Mouse (Mus musculus) lung, postnatal 10 days (tissue): Measurements from ENCODE around the gene Strn3.
A peak's percentile ranks its signal among the peaks of the same experiment; 100 is the strongest.
"Not testable (repeated sequence)": the region's sequence is repeated elsewhere in the genome, so short reads cannot be mapped to it uniquely, and the experiment has no call there.

ENCODE experiments used
- DNase-seq: peaks from one replicate; pipeline ENCODE4 v3.0.0; 2021

Strn3 gene

GRCm38 (mm10) chr12:51692870-51693269 is 1.2 kb upstream of the Strn3 start:
- DNase-seq, result not testable (repeated sequence)

GRCm38 (mm10) chr12:51690893-51691844 is 528 bp downstream of the Strn3 start, which contains the start of gene Ap4s1:
Gene Ap4s1, plus strand, starts transcription at chr12:51691033.
- DNase-seq, result peak; percentile 72

- DNase-seq, result no peak
These were observed 3.2 kb downstream of the Strn3 start for GRCm38 (mm10) chr12:51688546-51688945.

DNA sequence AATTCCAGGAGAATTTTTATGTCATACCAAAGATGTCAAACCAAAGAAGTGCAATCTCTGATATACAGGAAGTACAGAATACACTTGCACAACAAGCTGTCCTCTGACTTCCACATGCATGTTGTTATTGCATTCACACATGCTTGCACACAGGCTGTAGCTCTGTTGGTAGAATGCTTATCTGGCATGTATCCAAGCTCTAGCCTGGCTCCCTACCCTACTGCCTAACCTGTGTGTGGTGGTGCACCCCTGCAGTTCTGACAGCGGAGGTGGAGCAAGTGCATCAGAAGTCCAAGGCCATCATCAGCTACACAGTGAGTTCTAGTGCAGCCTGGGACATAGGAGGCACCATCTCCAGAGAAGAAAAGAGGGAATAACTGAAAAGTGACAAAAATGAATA is 12.9 kb downstream of the Strn3 start:
- no peak for DNase-seq

DNA sequence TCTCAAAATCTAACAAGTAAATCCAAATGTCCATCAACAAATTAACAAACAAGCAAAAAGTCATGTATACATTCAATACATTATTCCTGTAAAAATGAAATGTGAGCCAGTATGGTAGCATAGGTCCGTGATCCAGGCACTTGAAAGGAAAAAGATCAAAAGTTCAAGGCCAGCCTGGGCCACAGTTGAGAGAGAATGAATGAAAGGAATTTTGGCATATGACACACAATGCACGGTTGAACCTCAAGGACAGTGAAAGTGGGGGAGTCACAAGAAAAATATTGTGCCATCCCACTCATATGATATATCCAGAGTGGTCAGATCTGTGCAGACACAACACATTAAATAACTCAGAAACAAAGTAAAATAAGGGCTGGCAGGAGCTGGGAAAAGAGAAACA is 15.3 kb downstream of the Strn3 start:
- no peak for DNase-seq

DNA sequence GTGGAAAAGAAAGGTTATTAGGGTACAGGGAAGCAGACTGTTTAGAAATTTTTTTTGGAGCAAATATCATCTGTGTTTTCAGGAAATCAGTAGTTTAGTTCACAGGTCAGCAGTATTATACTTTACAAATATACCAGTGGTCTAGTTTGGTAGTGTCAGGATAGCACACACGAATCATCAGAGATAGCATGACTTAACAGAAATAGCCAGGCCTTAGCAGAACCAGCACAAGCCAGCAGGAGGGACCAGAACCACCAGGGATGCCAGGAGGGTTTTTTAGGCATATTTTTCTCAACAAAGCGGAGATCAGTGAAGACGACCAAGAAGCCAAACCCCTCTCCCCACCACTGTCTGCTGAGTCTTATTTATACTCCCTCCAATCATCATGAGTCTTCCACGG is 18.4 kb downstream of the Strn3 start:
- no peak for DNase-seq

- DNase-seq, result no peak
These were observed 20.3 kb downstream of the Strn3 start for GRCm38 (mm10) chr12:51671231-51671891.

GRCm38 (mm10) chr12:51666708-51667430 is 24.8 kb downstream of the Strn3 start:
- no peak for DNase-seq

DNA sequence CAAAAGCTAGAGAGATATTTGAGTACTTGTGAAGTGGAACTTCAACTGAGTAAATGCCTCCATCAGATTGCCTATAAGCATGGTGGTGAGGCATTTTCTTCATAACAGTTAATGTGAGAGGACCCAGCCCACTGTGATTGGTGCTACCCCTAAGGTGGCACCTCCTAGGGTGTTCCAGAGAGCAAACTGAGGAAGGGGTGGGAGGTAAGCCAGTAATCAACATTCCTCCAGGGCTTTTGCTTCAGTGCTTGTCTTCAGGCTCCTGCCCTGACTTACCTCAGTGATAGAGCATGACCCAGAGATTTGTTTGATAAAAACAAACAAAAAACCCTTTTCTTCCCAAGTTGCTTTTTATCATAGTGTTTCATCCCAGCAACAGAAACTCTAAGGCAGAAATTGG is 27.8 kb downstream of the Strn3 start:
- no peak for DNase-seq

GRCm38 (mm10) chr12:51663011-51663410 is 28.7 kb downstream of the Strn3 start:
- no peak for DNase-seq

GRCm38 (mm10) chr12:51655944-51656465 is 35.7 kb downstream of the Strn3 start:
- DNase-seq, result no peak

DNA sequence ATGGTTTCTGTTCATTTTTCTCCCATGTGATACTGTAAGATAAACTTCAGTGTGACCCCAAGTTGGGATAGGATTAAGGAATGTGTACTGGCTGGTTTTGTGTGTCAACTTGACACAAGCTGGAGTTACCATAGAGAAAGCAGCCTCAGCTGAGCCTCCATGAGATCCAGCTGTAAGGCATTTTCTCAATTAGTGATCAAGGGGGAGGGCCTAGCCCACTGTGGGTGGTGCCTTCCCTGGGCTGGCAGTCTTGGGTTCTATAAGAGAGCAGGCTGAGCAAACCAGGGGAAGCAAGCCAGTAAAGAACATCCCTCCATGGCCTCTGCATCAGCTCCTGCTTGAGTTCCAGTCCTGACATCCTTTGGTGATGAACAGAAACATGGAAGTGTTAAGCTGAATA is 42.3 kb downstream of the Strn3 start:
- not testable (repeated sequence) for DNase-seq

DNA sequence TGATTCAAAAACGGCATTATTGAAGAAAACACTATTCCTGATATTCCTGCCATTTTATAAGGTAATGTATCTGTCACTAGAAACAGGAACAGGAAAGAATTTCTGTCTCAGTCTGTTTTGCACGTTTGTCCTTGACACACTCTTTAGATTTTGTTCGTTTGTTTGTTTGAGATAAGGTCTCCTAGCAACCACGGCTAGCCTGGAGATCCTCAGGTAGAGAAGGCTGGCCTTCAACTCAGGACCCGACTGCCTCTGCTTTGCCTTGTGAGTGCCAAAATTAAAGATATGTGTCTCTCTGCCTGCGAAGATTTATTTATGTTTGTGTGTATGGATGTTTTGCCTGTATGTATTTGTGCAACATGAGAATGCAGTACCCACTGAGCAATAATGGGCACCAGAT is 49.8 kb downstream of the Strn3 start:
- no peak for DNase-seq

DNA sequence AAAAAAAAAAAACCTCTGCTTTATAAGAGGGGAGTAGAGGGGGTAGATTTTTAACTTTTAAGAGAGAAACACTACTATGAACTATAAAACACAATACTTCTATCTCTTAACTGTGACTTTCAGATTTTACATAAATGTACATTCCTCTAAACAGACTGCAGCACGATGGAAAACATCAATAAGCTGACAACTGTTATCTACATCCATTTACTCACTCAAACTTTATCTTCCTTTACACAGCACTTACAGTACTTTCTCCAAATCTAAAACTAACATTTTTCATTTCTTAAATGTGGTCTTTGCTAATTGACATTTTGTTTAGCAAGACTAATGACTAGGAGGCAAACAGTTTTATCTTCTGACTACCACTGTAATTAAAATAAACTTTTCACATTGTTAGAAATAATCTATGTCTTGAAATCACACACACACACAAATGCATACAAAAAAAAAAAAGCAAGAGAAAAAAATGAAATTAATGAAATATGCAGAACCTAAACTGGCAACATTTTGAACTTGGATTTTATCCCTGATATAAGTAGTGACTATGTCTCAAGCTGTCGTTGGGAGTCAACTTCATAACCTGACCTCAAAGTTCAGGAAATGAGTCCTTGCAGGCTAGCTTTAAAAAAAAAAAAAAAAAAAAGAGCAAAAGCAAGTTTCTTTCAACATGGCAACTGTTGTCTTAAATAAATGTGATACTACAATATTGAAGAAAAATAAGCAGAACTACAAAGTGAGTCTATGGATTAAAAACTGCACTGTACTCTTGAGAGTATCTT is 54.8 kb downstream of the Strn3 start:
- DNase-seq, result no peak

GRCm38 (mm10) chr12:51636260-51636659 is 55.4 kb downstream of the Strn3 start:
- no peak for DNase-seq

- no peak for DNase-seq
These were observed 58.2 kb downstream of the Strn3 start for GRCm38 (mm10) chr12:51633481-51633880.

DNA sequence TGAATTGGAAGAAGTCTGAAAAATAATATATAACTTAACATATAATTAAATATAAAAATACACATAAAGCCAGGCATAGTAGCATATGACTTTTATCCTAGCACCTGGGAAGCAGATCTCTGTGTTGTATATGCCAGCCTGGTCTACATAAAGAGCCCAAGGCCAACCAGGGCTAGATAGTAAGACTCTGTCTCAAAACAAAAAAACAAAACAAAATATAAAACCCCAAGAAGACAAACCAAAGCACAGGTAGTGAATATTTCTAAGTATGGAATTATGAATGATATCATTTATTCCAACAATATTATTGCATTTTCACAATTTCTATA is 68.4 kb downstream of the Strn3 start:
- no peak for DNase-seq

DNA sequence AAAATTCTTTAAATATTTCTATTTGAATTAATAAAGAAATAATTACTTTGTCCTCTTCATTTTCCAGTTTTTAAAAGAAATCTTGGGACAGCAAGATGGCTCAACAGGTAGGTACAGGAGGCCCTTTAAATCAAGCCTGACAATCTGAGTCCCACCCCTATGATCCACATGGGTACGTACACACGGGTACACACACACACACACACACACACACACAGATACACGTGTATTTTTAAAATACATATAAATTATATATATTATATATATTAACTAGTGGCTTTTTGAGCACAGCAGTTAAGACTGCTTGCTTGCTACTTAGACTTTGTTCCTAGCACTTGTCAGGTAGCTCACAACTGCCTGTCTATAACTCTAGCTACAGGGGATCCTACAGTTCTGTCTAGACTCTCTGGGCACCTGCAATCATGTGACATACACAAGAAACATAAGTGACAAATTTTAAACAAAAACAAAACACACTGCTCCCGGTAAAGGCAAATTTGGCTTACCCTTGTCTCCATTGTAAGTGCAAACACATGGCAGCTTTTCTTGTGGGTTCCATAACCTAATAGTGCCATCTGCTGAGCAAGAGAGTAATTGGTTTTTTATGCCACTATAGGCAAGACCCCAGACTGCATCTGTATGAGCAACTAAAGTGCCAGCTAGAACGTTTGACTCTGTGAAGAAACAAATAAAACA is 68.9 kb downstream of the Strn3 start:
- DNase-seq, result no peak

DNA sequence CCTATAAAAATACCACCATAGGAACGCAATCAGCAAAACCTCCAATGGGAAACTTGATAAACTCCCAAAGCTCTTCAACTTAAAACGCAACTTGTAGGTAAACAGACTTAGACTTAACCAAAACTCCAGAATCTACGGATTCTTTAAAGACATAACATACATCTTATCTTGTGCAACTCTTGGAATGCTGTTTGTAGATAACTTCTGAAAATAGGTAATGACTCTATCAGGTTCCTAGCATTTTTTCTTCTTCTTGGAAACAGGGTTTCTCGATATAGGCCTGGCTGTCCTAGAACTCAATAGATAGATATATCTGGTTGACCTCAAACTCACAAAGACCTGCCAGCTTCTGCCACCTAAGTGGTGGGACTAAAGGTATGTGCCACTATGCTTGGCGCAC is 70.5 kb downstream of the Strn3 start:
- DNase-seq, result no peak

DNA sequence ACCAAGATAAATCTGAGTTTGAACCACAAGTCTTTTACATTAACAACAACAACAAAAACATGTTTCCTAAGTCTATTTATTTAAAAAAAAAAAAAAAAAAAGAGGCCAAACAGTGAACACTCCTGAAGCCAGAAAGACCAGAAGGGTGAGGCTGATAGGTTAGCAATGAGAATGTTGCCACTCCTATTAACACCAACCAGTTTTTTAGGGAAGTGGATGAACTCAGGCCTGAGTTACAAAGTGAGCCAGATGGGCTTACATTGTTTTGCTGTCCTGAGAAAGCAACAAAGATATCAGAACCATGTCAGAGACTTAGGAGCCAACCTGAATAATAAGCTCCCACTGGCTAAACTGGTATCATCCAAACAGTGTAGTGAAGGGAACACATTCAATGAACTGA is 71.1 kb downstream of the Strn3 start:
- no peak for DNase-seq

DNA sequence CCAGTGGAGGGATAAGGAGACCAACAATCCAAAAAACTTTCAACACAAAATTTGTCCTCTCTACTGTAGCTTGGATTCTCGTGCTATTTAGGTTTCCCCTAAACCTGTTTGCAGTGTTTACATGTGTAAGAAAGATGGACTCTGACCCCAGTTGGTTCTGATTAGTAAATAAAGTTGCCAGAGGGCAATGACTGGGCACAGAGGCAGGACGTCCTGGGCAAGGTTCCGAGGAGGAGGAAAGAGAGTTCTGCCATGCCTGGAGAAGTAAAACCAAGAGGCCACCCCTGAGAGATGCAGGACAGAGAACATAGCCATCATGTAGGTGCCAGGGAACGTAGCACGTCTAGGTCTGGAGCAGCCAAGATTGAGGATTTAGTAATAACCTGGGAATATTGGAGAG is 79.3 kb downstream of the Strn3 start:
- no peak for DNase-seq

- no peak for DNase-seq
These were observed 85.6 kb downstream of the Strn3 start for GRCm38 (mm10) chr12:51606138-51606537.
